Mouse (Mus musculus) E14TG2a.4 (cell line): ENCODE data around the gene Elmo1.

Experiments used
- CTCF ChIP-seq: conservative IDR thresholded peaks from 2 replicates; pipeline ENCODE4 v1.5.1; 2014; ENCODE audit warnings: low read length
- NANOG ChIP-seq: IDR thresholded peaks from 2 replicates; pipeline ENCODE4 v1.6.1; 2014; ENCODE audit warnings: borderline replicate concordance, low read length, mixed read lengths
- POU5F1 ChIP-seq: IDR thresholded peaks from 2 replicates; pipeline ENCODE4 v1.6.1; 2014; ENCODE audit warnings: low read length, borderline replicate concordance

DNA sequence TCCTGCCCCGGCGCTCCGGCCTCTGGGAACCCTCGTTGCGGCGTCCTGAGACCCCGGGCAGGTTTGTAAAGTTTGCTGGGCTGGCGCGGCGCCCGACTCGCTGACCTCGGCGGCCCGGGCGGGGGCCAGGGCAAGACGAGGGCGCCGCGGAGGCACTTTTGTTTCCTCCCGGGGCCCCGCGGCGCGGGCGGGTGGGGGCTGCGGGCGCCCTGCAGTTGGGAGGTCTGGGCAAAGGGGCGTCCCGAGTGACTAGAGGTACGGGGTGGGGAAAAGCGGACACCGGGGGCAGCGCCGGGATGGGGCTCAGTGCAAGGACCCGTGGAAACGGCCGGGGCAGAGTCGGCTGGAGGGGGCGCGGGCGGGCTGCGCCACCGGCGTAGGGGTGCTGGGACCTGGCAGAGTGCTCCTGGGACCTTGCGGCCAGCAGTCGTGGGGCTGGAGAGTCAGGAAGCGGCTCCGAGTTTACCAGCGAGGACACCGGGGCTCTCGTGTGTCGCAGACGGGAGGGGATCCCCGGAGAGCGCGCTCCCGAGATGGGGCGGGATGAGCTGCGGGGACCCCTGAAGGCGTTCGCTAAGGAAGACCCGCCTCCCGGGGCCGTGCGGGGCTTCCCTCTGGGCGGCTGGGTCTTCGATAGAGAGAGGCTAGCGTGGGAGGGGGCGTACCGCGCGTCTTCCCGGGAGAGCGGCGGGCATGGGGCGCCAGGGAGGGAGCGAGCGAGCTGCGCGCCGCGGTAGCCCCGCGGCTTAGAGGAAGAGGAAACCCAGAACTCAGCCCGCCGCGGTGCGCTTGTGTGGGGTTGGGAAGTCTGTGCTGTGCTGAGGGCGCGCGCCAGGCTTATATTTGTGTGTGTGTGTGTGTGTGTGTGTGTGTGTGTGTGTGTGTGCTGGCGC lies 561 bp downstream of the Elmo1 start:
- no peak for TF ChIP-seq CTCF
- TF ChIP-seq POU5F1, result no peak
- no peak for TF ChIP-seq NANOG
